Mouse (Mus musculus): ENCODE results near the gene Rfwd3. TPM values are rescaled to one million over a fixed set of nuclear protein-coding genes. Genes with fewer than 3 reads are reported as not detected.
"Not testable (repeated sequence)": the region's sequence is repeated elsewhere in the genome, so short reads cannot be mapped to it uniquely, and the experiment has no call there.

Gene Rfwd3
- polyA plus RNA-seq, 1 experiment, result 7.0 TPM

- Histone ChIP-seq H3K27ac (replicated peaks; ENCODE audit: low read depth, low read length) (peak overlapping the region; percentile 39), H3K4me1 (ENCODE audit: control insufficient read depth, insufficient read depth, insufficient read length, low read length) (no peaks in the 10 kb centered on the region), H3K4me3 (ENCODE audit: insufficient read depth, low read depth, low read length) (peak overlapping the region; percentile 94)
These were observed 41.9 kb downstream of the Rfwd3 start for GRCm38 (mm10) chr8:111258010-111258630.

DNA sequence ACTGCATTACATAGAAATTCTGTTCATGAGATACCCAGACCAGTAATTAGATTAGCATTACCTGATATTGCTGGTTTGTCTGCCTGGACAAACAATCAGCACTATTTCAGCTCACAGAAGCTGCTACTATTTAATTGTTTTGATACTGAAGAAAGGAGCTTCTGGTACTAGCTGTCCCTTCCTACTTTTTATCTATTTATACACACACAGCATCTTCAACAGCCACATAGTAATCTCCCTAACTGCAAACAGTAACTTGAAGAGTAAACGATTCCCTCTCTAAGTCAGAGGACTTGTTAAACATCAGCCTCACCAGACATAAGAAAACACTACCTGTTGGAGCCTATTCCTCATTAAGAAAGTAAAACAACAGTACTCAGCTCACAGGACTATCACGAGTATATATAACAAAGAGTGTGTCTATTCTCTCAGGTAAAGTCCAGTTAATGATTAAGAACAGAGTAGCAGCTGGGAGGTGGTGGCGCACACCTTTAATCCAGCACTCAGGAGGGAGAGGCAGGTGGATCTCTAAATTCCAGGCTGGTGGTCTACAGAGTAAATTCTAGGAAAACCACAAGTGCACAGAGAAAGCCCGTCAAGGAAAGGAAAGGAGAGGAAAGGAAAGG, 47.4 kb downstream of the Rfwd3 start:
- Histone ChIP-seq H3K4me3 (ENCODE audit: insufficient read depth, low read depth, low read length) (no peak overlapping the region), H3K4me1 (ENCODE audit: control insufficient read depth, insufficient read depth, insufficient read length, low read length) (no peaks in the 10 kb centered on the region), H3K27ac (replicated peaks; ENCODE audit: low read depth, low read length) (no peak overlapping the region)

DNA sequence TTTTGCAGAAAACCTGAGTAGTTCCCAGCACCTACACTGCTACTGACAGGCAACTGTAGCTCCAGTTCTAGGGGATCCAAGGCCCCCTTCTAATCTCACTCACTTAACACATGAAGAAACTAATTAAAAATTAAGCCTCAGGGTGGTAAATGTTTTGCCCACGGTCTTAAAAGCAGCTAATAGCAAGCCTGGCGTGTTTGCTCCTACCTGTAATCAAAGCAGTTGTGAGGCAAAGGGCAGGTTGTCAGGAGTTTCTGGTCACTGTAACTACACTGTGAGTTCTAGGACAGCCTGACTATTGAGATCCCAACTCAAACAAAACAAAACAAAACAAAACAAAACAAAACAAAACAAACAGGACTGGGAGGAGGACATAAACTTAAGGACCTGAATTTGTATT, 49.9 kb downstream of the Rfwd3 start:
- H3K27ac ChIP-seq (replicated peaks; ENCODE audit: low read depth, low read length), result no peak overlapping the region
- H3K4me1 ChIP-seq (ENCODE audit: control insufficient read depth, insufficient read depth, insufficient read length, low read length), result no peaks in the 10 kb centered on the region
- no peak overlapping the region for H3K4me3 ChIP-seq (ENCODE audit: insufficient read depth, low read depth, low read length)

DNA sequence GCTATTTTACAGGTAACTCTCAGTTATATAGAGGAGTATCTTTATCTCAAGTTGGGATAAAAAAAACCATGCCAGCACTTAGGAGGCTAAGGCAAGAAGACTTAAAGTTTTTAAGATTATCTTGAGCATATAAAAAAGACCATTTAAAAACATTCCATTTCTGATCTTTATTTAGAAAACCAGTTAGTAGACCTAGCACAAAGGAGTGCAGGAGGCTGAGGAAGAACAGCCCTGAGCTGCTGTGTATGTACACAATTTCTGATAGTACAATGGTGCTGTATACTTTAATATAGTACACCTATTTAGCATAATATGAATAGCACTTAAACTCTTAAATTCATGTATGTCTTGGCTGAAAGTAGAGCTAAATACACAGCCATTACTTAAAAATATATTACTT, 51.9 kb downstream of the Rfwd3 start:
- no peaks in the 10 kb centered on the region for H3K4me1 ChIP-seq (ENCODE audit: control insufficient read depth, insufficient read depth, insufficient read length, low read length)
- no peak overlapping the region for H3K27ac ChIP-seq (replicated peaks; ENCODE audit: low read depth, low read length)
- no peak overlapping the region for H3K4me3 ChIP-seq (ENCODE audit: insufficient read depth, low read depth, low read length)

DNA sequence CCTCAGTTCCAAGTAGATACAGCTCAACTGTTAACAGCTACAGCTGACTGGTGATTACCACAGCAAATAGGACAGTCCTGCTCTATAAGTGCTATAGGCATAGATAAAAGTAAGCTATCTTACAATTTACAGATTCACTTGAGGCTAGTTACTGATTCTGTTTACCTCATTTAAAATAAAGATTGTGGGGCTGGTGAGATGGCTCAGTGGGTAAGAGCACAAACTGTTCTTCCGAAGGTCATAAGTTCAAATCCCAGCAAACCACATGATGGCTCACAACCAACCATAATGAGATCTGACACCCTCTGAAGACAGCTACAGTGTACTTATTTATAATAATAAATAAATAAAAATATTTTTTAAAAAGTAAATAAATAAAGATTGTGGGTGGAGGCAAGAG, 53.2 kb downstream of the Rfwd3 start:
- H3K27ac ChIP-seq (replicated peaks; ENCODE audit: low read depth, low read length); H3K4me3 ChIP-seq (ENCODE audit: insufficient read depth, low read depth, low read length); H3K4me1 ChIP-seq (ENCODE audit: control insufficient read depth, insufficient read depth, insufficient read length, low read length): not testable (repeated sequence)

DNA sequence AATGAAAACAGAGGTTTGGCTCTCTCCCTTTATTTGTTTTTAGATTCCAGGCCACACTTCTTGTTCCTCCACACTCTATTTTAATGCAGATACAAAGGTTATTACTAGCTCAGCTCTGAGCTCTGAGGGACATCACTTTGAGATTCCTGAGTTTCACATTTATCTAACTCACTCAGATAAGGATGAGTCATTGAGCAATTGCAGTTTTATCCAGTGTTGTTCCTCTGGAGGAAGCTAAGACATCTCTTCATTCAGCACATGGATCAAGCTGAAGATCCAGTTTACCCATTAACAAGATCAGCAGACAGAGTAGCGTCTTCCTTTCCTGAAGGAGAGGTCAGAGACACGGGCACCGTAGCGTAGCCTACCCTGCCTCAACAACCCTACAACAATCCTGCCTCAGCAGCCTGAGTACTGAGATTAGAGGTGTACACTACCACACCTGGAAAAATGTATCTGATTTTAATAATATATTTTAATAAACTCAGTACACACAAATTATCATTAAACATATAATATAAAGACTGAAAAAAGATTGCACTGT, 53.7 kb downstream of the Rfwd3 start:
- Histone ChIP-seq H3K4me1 (ENCODE audit: control insufficient read depth, insufficient read depth, insufficient read length, low read length) (no peaks in the 10 kb centered on the region), H3K27ac (replicated peaks; ENCODE audit: low read depth, low read length) (no peak overlapping the region), H3K4me3 (ENCODE audit: insufficient read depth, low read depth, low read length) (no peak overlapping the region)

DNA sequence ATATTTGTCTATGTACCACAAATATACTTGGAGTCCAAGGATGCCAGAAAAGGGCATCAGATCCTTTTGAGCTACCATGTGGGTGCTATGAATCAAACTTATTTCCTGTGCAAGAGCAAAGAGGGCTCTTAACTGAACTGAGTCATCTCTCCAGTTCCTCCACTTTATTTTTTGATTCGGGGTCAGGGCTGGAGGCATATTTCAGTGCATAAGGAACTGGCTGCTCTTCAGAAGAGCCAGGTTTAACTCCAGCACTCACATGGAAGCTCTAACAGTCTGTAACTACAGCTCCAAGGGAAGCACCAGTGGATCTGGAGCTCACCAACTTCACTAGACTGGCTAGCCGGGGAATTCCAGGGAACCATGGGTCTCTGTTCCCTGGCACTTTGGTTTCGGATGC, 62.7 kb downstream of the Rfwd3 start:
- no peak overlapping the region for H3K4me3 ChIP-seq (ENCODE audit: insufficient read depth, low read depth, low read length)
- H3K27ac ChIP-seq (replicated peaks; ENCODE audit: low read depth, low read length), result 0 out of 2 replicates have a peak overlapping the region, but pooled peaks have one; percentile 21
- H3K4me1 ChIP-seq (ENCODE audit: control insufficient read depth, insufficient read depth, insufficient read length, low read length), result peaks cover 5% of the 10 kb centered on the region; the same call in 1 of the 2 replicates

GRCm38 (mm10) chr8:111233730-111234129, 66.3 kb downstream of the Rfwd3 start:
- H3K4me3 ChIP-seq (ENCODE audit: insufficient read depth, low read depth, low read length), result no peak overlapping the region
- peaks cover 5% of the 10 kb centered on the region; the same call in 1 of the 2 replicates for H3K4me1 ChIP-seq (ENCODE audit: control insufficient read depth, insufficient read depth, insufficient read length, low read length)
- no peak overlapping the region for H3K27ac ChIP-seq (replicated peaks; ENCODE audit: low read depth, low read length)

DNA sequence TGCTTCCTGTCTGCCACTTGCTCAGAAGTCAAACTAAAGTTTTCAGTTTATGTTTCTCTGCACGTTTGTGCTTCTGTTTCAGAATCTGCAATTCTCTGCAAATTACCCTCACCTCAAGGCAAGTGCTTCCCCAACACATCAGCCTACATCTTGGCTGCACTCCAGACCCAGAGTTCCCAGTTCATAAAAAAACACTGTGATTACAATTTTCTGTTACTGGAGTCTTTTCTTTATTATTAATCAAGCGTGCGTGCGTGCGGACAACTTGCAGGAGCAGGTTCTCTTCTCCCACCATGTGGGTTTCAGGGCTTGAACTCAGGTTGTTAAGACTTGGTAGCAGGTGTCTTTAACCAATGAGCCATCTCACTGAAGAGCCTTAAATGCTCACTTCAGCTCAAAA, 75.9 kb downstream of the Rfwd3 start:
- H3K4me3 ChIP-seq (ENCODE audit: insufficient read depth, low read depth, low read length), result no peak overlapping the region
- H3K27ac ChIP-seq (replicated peaks; ENCODE audit: low read depth, low read length), result no peak overlapping the region
- no peaks in the 10 kb centered on the region for H3K4me1 ChIP-seq (ENCODE audit: control insufficient read depth, insufficient read depth, insufficient read length, low read length)

Other genes starting within 250 kb of the Rfwd3 start
- gene Exosc6, start 243.9 kb downstream of the Rfwd3 start, polyA plus RNA-seq (2012; ENCODE audit: insufficient read depth, insufficient read length, missing spikeins), result not detected in 2 replicates
- not detected in 2 replicates for gene Clec18a, start 207.8 kb downstream of the Rfwd3 start, polyA plus RNA-seq (2012; ENCODE audit: insufficient read depth, insufficient read length, missing spikeins)
- 21.3 and 50.5 TPM in 2 replicates for gene Pdpr, start 205.6 kb downstream of the Rfwd3 start, polyA plus RNA-seq (2012; ENCODE audit: insufficient read depth, insufficient read length, missing spikeins)
- 13.9 and 21.8 TPM in 2 replicates for gene Glg1, start 41.0 kb downstream of the Rfwd3 start, polyA plus RNA-seq (2012; ENCODE audit: insufficient read depth, insufficient read length, missing spikeins)
- gene Mlkl, start 38.0 kb upstream of the Rfwd3 start, polyA plus RNA-seq (2012; ENCODE audit: insufficient read depth, insufficient read length, missing spikeins), result 2.7 and 2.8 TPM in 2 replicates
- gene Fa2h, start 93.6 kb upstream of the Rfwd3 start, polyA plus RNA-seq (2012; ENCODE audit: insufficient read depth, insufficient read length, missing spikeins), result 1.0 TPM in 1 of 2 replicates, not detected in the other
- gene Wdr59, start 221.9 kb upstream of the Rfwd3 start, polyA plus RNA-seq (2012; ENCODE audit: insufficient read depth, insufficient read length, missing spikeins), result 4.5 and 4.6 TPM in 2 replicates
- 17.6 and 24.9 TPM in 2 replicates for gene Znrf1, start 235.9 kb upstream of the Rfwd3 start, polyA plus RNA-seq (2012; ENCODE audit: insufficient read depth, insufficient read length, missing spikeins)